Mouse (Mus musculus) embryonic facial prominence, embryonic 14.5 days (tissue): Measurements from ENCODE around the gene Cd46. TPM values are rescaled to one million over a fixed set of nuclear protein-coding genes. Genes with fewer than 3 reads are reported as not detected.

Source experiments
- ATAC-seq: fragments of 200-750 bp; cut with Nextera tagmentation; 2 replicates; pipeline ENCODE4 v1.8.0; 2017; ENCODE audit warnings: low read depth, moderate number of reproducible peaks, moderate TSS enrichment
- DNase-seq: peaks from one replicate; pipeline ENCODE4 v3.0.0-alpha.2; 2015; ENCODE audit warnings: low spot score
- H3K27ac ChIP-seq: fragments of 300-500 bp; sonication (generic); replicated peaks from 2 replicates; pipeline ENCODE4 v1.5.1; 2014; ENCODE audit warnings: low read depth, mild to moderate bottlenecking, low read length, moderate library complexity
- H3K27me3 ChIP-seq: fragments of 300-500 bp; sonication (generic); replicated peaks from 2 replicates; pipeline ENCODE4 v1.6.1; 2014; ENCODE audit warnings: low read length; ENCODE audit not compliant: control insufficient read depth, insufficient read depth
- H3K36me3 ChIP-seq: fragments of 300-500 bp; sonication (generic); 2 replicates; pipeline ENCODE4 v1.6.1; 2014; ENCODE audit warnings: low read length, mixed read lengths; ENCODE audit not compliant: control insufficient read depth, insufficient read depth
- H3K4me1 ChIP-seq: fragments of 300-500 bp; sonication (generic); 2 replicates; pipeline ENCODE4 v1.6.1; 2014; ENCODE audit warnings: antibody characterized with exemption, low read length; ENCODE audit not compliant: control insufficient read depth, insufficient read depth
- H3K4me2 ChIP-seq: fragments of 300-500 bp; sonication (generic); 2 replicates; pipeline ENCODE4 v1.6.1; 2014; ENCODE audit warnings: low read depth, mild to moderate bottlenecking, low read length, moderate library complexity, mixed read lengths
- H3K4me3 ChIP-seq: fragments of 300-500 bp; sonication (generic); 2 replicates; pipeline ENCODE4 v1.5.1; 2014; ENCODE audit warnings: low read depth, mild to moderate bottlenecking, low read length
- H3K9ac ChIP-seq: fragments of 300-500 bp; sonication (generic); 2 replicates; pipeline ENCODE4 v1.6.1; 2014; ENCODE audit warnings: low read depth, mild to moderate bottlenecking, low read length, moderate library complexity, mixed read lengths
- H3K9me3 ChIP-seq: fragments of 300-500 bp; sonication (generic); 2 replicates; pipeline ENCODE4 v1.6.1; 2016; ENCODE audit warnings: low read length; ENCODE audit not compliant: control insufficient read depth
- WGBS: fragments of 180-500 bp; shearing (Covaris S2); extraction: QIAGEN DNeasy Blood & Tissue Kit; methylation state at CpG from one replicate; pipeline ENCODE4 v1.1.7; 2014; 5-methylcytosine and 5-hydroxymethylcytosine counted together
- polyA plus RNA-seq: library from polyadenylated mRNA; unstranded; fragments of >200 nt; fragmentation: Nextera tagmentation; extraction: Ambion mirVana; gene quantifications from 2 replicates; pipeline ENCODE4 v1.2.1, GENCODE M21; 2014

Gene Cd46
- polyA plus RNA-seq, result 0.89 and 1.4 TPM in 2 replicates

DNA sequence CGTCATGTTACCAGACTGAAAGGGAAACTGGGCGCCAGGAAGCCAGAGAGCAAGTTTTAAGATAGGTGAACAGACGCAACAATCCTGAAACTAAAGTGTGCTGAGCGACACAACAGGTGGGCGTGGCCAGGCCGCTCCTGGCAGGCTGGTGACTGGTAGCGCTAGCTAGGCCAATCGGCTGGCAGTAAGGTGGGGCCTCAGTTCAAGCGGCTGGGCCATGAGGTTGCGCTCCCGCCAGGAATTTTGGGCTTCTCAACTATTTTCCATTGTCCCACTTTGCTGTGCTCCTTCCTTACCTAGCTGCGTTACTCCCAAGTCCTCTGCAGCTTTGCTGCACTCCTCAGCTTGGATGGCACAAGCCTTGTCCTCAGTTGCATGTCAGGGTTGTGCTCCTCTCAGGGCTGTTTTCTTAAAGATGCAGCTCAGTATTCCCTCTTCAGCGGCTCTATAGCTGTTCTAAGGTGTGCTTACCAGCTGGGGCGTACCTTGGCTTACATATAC lies at the start of gene Cd46:
Gene Cd46 (minus strand): TSS at position 30 of the 501 bp plus-strand sequence.
- 2% methylated on average over 14 of the region's 14 CpGs for WGBS
- H3K4me3 ChIP-seq, result peak within 1 kb of the TSS; percentile 38
- H3K4me2 ChIP-seq, result peak within 1 kb of the TSS; percentile 63
- H3K9me3 ChIP-seq, result no peaks in the 10 kb centered on the region
- no peak within 1 kb of the TSS for H3K27ac ChIP-seq
- peak within 1 kb of the TSS; percentile 52 for H3K9ac ChIP-seq
- H3K36me3 ChIP-seq, result peaks cover 7% of the 10 kb centered on the region; the same call in 1 of the 2 replicates
- ATAC-seq (peak; percentile 98), DNase-seq (peak; percentile 91)
- no peaks in the 10 kb centered on the region for H3K4me1 ChIP-seq
- H3K27me3 ChIP-seq, result no peaks in the 10 kb centered on the region

DNA sequence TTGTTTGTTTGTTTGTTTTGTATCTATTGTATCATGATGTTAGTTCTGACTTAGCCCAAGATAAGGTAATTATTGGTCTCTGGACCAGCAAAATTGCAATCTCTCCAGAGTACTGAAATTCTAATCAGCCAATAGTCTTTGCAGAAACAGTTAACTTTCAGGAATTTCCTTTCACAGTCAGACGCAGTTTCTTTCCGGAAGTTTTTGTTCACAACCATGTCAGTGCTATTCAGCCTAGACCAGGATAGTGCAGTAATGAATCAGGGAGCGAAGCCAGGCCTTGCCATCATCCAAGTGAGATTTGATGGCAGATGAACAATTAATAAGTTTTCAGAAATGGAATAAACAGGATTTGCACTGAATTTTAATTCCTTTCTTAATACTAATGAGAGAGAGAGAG lies 40.0 kb upstream of the Cd46 start:
- ATAC-seq, result no peak
- H3K27me3 ChIP-seq, result no peaks in the 10 kb centered on the region
- peak overlapping the region; percentile 66 for H3K4me2 ChIP-seq
- 38% methylated on average over 3 of the region's 3 CpGs for WGBS
- H3K4me1 ChIP-seq, result 0 out of 2 replicates have a peak, but pooled peaks cover 4% of the 10 kb centered on the region
- H3K27ac ChIP-seq, result peak overlapping the region; percentile 97; the same call in 1 of the 2 replicates
- H3K36me3 ChIP-seq, result peaks cover 11% of the 10 kb centered on the region
- H3K4me3 ChIP-seq, result peak overlapping the region; percentile 54
- peak; percentile 2 for DNase-seq
- no peak overlapping the region for H3K9ac ChIP-seq
- H3K9me3 ChIP-seq, result no peaks in the 10 kb centered on the region

- 24% methylated on average over 4 of the region's 4 CpGs for WGBS
- Histone ChIP-seq H3K27ac (peak overlapping the region; percentile 97), H3K9ac (peak overlapping the region; percentile 88)
These were observed 39.6 kb upstream of the Cd46 start for GRCm38 (mm10) chr1:195131675-195132015.

GRCm38 (mm10) chr1:195130953-195131674 lies 39.1 kb upstream of the Cd46 start, which contains the start of gene Cr1l:
Gene Cr1l (minus strand): TSS chr1:195131586.
- peak within 1 kb of the TSS; percentile 54 for H3K4me3 ChIP-seq
- H3K9ac ChIP-seq, result peak within 1 kb of the TSS; percentile 88
- 0 out of 2 replicates have a peak, but pooled peaks cover 4% of the 10 kb centered on the region for H3K4me1 ChIP-seq
- under 1% methylated on average over 31 of the region's 31 CpGs for WGBS
- H3K27ac ChIP-seq, result peak within 1 kb of the TSS; percentile 97
- peak within 1 kb of the TSS; percentile 66 for H3K4me2 ChIP-seq
- no peaks in the 10 kb centered on the region for H3K27me3 ChIP-seq
- ATAC-seq (peak; percentile 100), DNase-seq (peak; percentile 97)
- H3K9me3 ChIP-seq, result no peaks in the 10 kb centered on the region
- H3K36me3 ChIP-seq, result peaks cover 15% of the 10 kb centered on the region

More at GRCm38 (mm10) chr1:195131675-195132015, 39.6 kb upstream of the Cd46 start:
- H3K36me3 ChIP-seq, result peaks cover 14% of the 10 kb centered on the region
- ATAC-seq (no peak), DNase-seq (no peak)
- peak overlapping the region; percentile 54 for H3K4me3 ChIP-seq
- 0 out of 2 replicates have a peak, but pooled peaks cover 4% of the 10 kb centered on the region for H3K4me1 ChIP-seq
- H3K27me3 ChIP-seq, result no peaks in the 10 kb centered on the region
- peak overlapping the region; percentile 66 for H3K4me2 ChIP-seq
- no peaks in the 10 kb centered on the region for H3K9me3 ChIP-seq

DNA sequence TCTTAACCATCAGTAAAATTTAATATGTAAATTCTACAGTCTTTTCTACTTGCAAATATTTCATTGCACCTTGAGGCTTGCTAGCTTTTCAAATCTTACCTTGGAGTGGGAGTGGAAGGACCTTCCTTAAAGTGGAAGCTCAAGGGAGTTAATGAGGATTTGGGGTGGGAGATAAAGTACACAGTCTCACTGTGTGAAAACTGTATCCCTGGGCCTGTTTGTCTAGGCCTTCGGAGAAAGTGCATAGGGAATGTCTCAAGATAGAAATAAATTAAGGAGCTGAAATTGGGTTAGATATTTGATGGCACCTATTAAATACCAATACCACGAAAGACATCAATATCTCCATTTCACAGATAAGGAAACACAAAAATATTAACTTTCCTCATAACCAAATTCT lies 38.4 kb upstream of the Cd46 start:
- Histone ChIP-seq H3K9ac (peak overlapping the region; percentile 88), H3K4me1 (0 out of 2 replicates have a peak, but pooled peaks cover 4% of the 10 kb centered on the region), H3K36me3 (peaks cover 20% of the 10 kb centered on the region), H3K9me3 (no peaks in the 10 kb centered on the region), H3K4me3 (peak overlapping the region; percentile 54), H3K4me2 (peak overlapping the region; percentile 66), H3K27me3 (no peaks in the 10 kb centered on the region), H3K27ac (peak overlapping the region; percentile 97)
- DNase-seq (peak; percentile 2), ATAC-seq (no peak)
- WGBS, result 12% methylated on average over 2 of the region's 2 CpGs

GRCm38 (mm10) chr1:195129867-195130266 lies 37.8 kb upstream of the Cd46 start:
- 83% methylated on average over 1 of the region's 1 CpGs for WGBS
- H3K4me3 ChIP-seq, result no peak overlapping the region
- peaks cover 25% of the 10 kb centered on the region for H3K36me3 ChIP-seq
- 0 out of 2 replicates have a peak, but pooled peaks cover 4% of the 10 kb centered on the region for H3K4me1 ChIP-seq
- DNase-seq, result no peak
- peak overlapping the region; percentile 29; the same call in 1 of the 2 replicates for H3K4me2 ChIP-seq
- H3K27ac ChIP-seq, result no peak overlapping the region
- H3K9ac ChIP-seq, result no peak overlapping the region
- no peak for ATAC-seq
- no peaks in the 10 kb centered on the region for H3K9me3 ChIP-seq
- no peaks in the 10 kb centered on the region for H3K27me3 ChIP-seq

GRCm38 (mm10) chr1:195114414-195114813 lies 22.4 kb upstream of the Cd46 start:
- Histone ChIP-seq H3K4me1 (no peaks in the 10 kb centered on the region), H3K9ac (no peak overlapping the region), H3K9me3 (no peaks in the 10 kb centered on the region), H3K27ac (no peak overlapping the region), H3K27me3 (no peaks in the 10 kb centered on the region), H3K36me3 (peaks cover 68% of the 10 kb centered on the region), H3K4me3 (no peak overlapping the region), H3K4me2 (no peak overlapping the region)
- WGBS, result 87% methylated on average over 1 of the region's 1 CpGs
- ATAC-seq (no peak), DNase-seq (no peak)

DNA sequence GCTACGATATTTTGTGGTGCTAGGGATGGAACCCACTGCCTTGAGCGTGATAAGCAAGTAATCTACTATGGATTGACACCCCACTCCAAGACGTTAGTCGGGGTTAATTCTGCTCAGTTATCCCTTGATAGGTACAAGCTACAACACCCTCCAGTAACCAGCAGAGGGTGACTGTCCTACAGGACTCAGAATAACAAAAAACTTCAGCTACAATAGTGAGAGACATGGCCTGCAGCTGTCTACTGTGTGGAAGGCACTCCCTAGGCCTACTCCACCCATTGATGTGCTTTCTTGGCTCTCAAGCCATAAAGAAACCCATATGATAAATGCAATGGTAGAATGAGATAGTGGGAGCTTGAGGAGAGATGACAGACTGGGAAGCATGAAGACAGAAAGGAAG lies 21.6 kb upstream of the Cd46 start:
- DNase-seq, result no peak
- H3K4me1 ChIP-seq, result no peaks in the 10 kb centered on the region
- ATAC-seq, result no peak
- no peaks in the 10 kb centered on the region for H3K27me3 ChIP-seq
- no peak overlapping the region for H3K4me2 ChIP-seq
- no peak overlapping the region for H3K27ac ChIP-seq
- no peak overlapping the region for H3K4me3 ChIP-seq
- no peak overlapping the region for H3K9ac ChIP-seq
- no peaks in the 10 kb centered on the region for H3K9me3 ChIP-seq
- WGBS, result 84% methylated on average over 4 of the region's 4 CpGs
- peaks cover 66% of the 10 kb centered on the region for H3K36me3 ChIP-seq
